Mouse (Mus musculus): ENCODE results near the gene Tmem179b.

Gene Tmem179b

GRCm38 (mm10) chr19:8774086-8774835 lies at the start of gene Tmem179b:
Tmem179b (minus strand) TSS chr19:8774467.
- DNase-seq (ENCODE audit: low read depth): peak; percentile 95

- no peak for DNase-seq (ENCODE audit: low read depth)
Observed at GRCm38 (mm10) chr19:8822696-8823095, 48.4 kb upstream of the Tmem179b start.

GRCm38 (mm10) chr19:8821146-8821545 lies 46.9 kb upstream of the Tmem179b start:
- no peak for DNase-seq (ENCODE audit: low read depth)

GRCm38 (mm10) chr19:8820424-8820956 lies 46.2 kb upstream of the Tmem179b start:
- DNase-seq (ENCODE audit: low read depth): no peak

GRCm38 (mm10) chr19:8819596-8820423 lies 45.5 kb upstream of the Tmem179b start, which contains the start of gene Hnrnpul2:
Hnrnpul2 (plus strand) TSS chr19:8820010.
- DNase-seq (ENCODE audit: low read depth): peak; percentile 99

GRCm38 (mm10) chr19:8818801-8819595 lies 44.7 kb upstream of the Tmem179b start, which contains the start of gene Ttc9c:
Ttc9c (minus strand) TSS chr19:8819333.
- peak; percentile 100 for DNase-seq (ENCODE audit: low read depth)

GRCm38 (mm10) chr19:8818301-8818798 lies 44.1 kb upstream of the Tmem179b start:
- DNase-seq (ENCODE audit: low read depth): no peak

- DNase-seq (ENCODE audit: low read depth): no peak
Observed at GRCm38 (mm10) chr19:8817001-8817400, 42.7 kb upstream of the Tmem179b start.

- DNase-seq (ENCODE audit: low read depth): peak; percentile 51
Observed at GRCm38 (mm10) chr19:8815812-8816211, 41.5 kb upstream of the Tmem179b start.

- no peak for DNase-seq (ENCODE audit: low read depth)
Observed at GRCm38 (mm10) chr19:8806810-8807209, 32.5 kb upstream of the Tmem179b start.

- peak; percentile 96 for DNase-seq (ENCODE audit: low read depth)
Observed at GRCm38 (mm10) chr19:8803879-8804660, 29.8 kb upstream of the Tmem179b start.

GRCm38 (mm10) chr19:8803204-8803780 lies 29.0 kb upstream of the Tmem179b start:
- DNase-seq (ENCODE audit: low read depth): peak; percentile 91

GRCm38 (mm10) chr19:8802130-8802821 lies 28.0 kb upstream of the Tmem179b start, which contains the start of gene Zbtb3:
Zbtb3 (plus strand) TSS chr19:8802555.
- DNase-seq (ENCODE audit: low read depth): peak; percentile 99

- DNase-seq (ENCODE audit: low read depth): no peak
Observed at GRCm38 (mm10) chr19:8798947-8799315, 24.7 kb upstream of the Tmem179b start.

GRCm38 (mm10) chr19:8798264-8798946 lies 24.1 kb upstream of the Tmem179b start, which contains the start of gene Polr2g:
Polr2g (minus strand) TSS chr19:8798577.
- peak; percentile 97 for DNase-seq (ENCODE audit: low read depth)

GRCm38 (mm10) chr19:8790171-8790570 lies 15.9 kb upstream of the Tmem179b start:
- no peak for DNase-seq (ENCODE audit: low read depth)

- no peak for DNase-seq (ENCODE audit: low read depth)
Observed at GRCm38 (mm10) chr19:8789171-8789570, 14.9 kb upstream of the Tmem179b start.

- DNase-seq (ENCODE audit: low read depth): no peak
Observed at GRCm38 (mm10) chr19:8788521-8788920, 14.3 kb upstream of the Tmem179b start.

All from 416B (cell line).